Mouse (Mus musculus) megakaryocyte, adult 5-6 weeks (primary cell): ENCODE results near the gene Atp5h. TPM values are rescaled to one million over a fixed set of nuclear protein-coding genes. Genes with fewer than 3 reads are reported as not detected.
"Not testable (repeated sequence)": the region's sequence is repeated elsewhere in the genome, so short reads cannot be mapped to it uniquely, and the experiment has no call there.

ENCODE experiments used
- ATAC-seq: 2 replicates; pipeline ENCODE4 v1.8.0; 2016; ENCODE audit warnings: mild to moderate bottlenecking, inconsistent platforms; ENCODE audit not compliant: poor library complexity, severe bottlenecking
- total RNA-seq, 2 experiments: library from RNA; stranded (forward) in 1 of 2; stranded (reverse) in 1 of 2; fragments of 153-499, 151-499 nt in 1 of 2; fragments of 221-1000, 200-1000 nt in 1 of 2; gene quantifications; 2 replicates each; pipeline versions ENCODE4 v1.2.3 to v1.2.4; 2015 to 2017

Gene Atp5h
- total RNA-seq, 2 experiments from 2014 or later = 790 to 1,038 TPM

DNA sequence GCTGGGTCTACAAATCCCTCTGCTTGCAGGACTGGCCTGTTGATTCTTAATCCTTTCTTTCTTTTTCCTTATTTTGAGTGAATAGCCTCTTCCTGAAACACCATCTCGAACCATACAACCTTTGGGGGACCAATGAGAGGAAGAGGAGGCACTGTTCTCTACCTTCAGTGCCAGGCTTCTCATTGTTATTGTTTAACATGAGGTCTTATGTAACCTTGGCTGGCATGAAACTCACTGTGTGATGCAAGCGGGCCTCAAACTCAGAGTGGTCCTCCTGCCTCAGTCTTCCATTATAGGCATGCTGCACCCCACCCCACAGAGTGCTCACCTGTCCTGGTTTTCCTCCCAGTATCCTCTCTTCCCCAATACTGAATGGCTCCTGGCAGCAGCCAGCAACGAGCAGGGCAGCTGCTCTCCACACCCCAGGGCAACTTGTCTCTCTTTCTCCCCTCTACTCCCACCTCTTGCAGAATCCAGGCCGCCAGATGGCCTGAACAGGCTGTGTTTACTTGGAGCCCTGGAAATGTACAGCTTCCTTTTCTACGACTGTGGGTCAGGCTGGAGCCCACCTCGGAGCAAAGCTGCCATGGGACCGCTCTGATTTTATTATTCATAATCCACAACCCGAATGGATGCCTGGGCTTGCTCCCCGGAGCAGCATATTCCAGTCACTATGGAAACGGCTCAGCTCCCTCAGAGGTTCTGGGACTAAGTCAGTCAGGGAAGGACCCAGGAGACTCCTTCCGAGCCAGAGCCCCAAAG is 19.0 kb downstream of the Atp5h start:
- no peak for ATAC-seq

DNA sequence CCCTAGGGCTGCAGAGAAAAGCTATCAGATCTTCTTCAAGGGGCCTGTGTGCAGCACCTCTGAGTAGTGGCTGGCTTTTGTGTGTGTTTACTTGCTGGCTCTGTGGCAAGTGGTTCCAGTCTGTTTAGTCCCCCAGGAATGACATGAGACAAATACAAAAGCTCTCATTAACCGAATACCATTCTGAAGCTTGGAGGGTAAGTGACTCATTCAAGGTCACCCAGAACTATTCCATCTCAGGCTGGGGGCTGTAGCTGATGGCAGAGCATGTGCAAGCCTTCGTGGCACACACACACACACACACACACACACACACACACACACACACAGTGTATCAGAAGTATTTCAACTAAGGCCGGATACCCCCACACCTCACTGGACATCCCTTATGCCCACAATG is 19.6 kb downstream of the Atp5h start:
- no peak for ATAC-seq

DNA sequence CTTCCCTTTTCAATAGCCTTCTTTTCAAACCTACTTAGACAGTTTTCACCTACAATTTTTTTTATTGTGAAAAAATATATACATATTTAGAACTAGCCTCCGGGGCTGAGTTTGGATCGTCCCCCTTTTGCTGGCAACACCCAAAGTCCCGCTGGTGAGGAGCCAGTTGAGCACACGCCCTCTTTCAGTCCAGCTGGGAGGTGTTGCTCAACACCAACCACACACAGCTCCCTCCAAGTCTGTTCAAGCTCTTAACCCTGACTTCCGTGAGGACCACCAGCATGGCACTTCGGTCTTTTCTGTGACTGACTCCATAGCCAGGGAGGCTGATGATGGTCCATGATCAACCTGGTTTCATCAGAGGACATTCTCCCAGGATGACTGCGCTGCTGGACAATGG is 21.7 kb downstream of the Atp5h start:
- ATAC-seq = peak; percentile 80

DNA sequence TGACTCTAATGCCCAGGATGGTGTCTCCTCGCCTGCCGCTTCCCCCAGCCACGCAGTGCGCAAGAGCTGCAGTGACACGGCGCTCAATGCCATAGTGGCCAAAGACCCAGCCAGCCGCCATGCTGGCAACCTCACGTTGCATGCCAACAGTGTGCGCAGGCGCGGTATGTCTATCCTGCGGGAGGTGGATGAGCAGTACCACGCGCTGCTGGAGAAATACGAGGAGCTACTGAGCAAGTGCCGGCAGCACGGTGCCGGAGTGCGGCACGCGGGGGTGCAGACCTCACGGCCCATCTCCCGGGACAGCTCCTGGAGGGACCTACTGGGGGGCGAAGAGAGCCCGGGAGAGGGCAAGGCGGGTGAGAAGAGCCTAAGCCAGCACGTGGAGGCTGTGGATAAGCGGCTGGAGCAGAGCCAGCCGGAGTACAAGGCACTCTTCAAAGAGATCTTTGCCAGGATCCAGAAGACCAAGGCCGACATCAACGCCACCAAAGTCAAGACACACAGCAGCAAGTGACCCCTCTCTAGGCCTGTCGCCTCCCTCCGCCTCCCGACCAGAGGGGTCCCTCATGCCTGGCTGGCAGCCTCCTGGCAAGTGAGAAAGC is 25.9 kb downstream of the Atp5h start:
- ATAC-seq = no peak

DNA sequence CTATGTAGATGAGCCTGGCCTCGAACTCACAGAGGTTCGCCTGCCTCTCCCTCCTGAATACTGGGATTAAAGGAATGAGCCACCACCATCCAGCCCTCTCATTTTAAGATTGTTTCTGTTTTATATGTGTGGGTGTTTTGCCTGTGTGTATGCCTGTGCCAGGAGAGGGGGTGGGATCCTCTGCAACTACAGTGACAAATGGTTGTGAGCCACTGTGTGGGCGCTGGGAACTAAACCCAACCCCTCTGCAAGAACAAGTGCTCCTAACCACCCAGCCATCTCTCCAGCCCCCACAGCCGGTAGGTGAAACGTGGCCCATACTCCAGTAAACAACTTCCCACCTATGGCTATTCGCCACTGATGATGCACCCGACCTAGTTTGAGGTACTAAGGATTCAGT is 28.4 kb downstream of the Atp5h start:
- ATAC-seq = no peak

DNA sequence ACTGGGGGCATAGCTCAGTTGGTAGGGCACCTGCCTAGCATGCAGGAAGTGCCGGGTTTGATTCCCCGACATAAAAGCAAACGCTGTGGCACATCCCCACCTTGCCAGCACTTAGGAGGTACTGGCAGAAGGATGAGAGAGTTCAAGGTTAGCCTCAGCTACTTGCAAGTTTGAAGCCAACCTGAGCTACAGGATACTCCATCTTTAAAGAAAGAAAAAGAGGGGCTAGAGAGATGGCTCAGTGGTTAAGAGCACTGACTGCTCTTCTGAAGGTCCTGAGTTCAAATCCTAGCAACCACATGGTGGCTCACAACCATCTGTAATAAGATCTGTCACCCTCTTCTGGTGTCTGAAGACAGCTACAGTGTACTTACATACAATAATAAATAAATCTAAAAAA is 32.9 kb downstream of the Atp5h start:
- not testable (repeated sequence) for ATAC-seq

DNA sequence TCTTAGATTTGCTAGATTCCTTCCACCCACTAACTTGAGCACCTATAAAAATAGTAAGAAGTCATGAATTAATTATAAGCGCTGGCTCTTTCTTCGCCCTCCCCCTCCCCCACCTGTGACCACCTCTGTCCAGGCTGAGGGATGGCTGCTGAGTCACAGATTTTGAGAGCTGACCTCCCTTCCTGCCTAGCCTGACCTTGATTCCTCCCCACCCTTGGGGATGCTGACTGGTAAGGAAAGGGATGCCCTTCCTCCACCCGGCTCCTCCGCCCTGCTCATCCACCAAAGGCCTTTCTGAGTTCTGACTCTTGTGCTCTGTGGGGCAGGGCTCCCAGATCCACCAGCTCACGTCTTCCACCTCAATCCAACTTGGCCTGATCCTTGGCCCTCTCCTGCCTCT is 35.2 kb downstream of the Atp5h start:
- no peak for ATAC-seq

DNA sequence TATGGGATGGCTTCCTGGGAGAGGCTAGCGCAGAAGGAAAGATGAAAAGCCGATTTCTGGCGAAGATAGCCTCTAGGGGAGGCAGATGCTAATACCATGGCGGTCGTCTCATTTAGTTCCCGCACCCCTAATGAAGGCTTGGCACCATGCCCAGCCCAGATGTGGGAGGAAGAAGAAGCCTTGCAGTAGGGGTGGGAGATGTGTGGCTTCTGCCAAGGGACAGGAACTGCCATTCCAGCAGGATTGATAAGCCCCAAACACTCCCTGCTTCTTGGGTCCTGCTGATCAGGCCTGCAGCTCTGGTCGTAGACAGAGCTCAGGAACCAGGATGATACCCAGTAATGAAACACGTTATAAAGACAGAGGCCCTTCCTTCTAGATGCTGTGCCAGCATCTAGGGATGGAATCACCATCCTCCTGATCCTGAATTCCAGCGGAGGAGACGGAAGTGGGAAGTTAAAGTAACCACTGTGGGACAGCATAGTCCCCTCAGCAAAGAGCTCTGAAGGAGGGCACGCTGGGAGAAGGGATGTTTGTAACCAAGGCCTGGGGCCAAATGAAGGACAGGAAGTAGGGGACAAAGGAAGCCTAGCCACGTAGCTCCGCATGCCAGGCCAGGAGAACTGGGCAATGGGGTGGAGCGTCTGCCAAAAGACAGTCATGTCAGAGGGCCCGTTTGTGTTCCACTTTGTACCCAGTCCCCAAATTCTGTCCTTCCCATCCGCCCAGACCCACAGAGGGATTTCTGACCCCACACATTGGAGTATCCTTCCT is 35.9 kb downstream of the Atp5h start:
- ATAC-seq = no peak

DNA sequence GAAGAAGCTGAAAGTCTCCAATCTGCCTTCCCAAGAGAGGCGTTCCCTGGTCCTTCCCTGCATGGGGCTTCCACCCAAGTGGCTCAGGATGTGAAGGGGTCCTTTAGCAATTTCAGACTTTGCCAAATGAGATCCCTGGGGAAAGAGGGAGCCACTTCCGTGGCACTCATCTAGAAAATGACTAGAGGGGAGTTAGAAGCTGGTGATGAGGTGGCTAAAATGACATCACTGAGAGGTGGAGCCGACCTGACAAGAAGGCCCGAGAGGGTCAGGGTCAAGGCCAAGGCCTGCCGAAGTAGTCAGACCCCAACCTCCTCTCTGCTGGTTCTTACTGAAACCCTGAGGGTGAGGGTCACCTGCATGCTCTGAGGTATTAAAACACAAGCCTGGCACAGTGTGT is 36.9 kb downstream of the Atp5h start:
- no peak for ATAC-seq

DNA sequence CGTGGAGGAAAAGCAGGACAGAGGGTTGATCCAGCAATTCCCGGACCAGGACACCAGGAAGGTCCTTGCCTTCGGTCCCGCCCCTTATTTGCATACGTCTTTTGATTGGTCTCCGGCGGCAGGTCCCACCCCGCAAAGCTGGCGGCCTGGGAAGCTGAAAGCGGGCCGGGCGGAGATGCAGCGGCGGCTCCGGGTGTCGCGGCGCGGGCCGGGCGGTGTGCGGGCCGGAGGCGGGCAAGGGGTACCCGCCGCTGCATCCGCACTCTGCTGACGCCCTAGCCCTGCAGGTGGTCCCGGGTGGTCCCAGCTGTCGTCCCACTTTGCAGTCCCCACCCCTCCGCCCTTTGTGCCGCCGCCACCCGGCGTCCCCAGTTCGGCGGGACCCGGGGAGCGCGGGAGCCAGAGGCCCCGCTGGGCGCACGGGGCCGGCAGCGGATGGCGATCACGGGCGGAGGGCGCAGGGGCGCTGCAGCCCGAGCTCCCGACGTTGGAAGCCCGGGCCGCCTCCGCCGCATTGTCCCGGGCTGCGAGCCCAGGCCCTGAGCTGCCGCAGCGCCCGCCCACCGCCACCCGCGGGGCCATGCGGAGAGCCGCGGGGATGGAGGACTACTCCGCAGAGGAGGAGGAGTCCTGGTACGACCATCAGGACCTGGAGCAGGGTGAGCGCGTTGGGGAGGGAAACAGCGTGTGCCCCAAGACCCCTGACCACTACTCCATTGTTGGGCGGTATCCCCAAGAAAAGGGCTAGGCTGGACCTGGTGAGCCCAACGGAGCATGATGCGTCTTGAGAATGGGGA is 37.8 kb downstream of the Atp5h start, which contains the start of gene Cdr2l:
Gene Cdr2l (plus strand): TSS at position 174 of the 797 bp plus-strand sequence.
- ATAC-seq = no peak

DNA sequence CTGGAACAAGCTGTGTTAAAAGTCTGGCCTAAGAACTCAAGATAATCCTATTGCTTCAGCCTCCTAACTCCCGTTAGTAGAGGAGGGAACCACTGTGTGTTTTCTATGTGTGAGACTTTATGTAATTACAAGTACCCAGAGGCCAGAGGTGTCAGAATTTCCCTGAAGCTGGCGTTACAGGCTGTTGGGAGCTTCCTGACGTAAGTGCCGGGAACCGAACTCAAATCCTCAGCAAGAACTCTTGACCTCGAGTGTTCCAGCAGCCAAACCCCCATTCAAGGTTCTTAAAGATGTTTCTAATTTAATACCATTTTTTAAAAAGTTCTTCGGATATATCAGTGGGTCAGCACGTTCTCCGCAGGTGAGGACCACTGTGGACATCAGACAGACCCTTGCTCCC is 38.5 kb downstream of the Atp5h start:
- ATAC-seq = no peak

DNA sequence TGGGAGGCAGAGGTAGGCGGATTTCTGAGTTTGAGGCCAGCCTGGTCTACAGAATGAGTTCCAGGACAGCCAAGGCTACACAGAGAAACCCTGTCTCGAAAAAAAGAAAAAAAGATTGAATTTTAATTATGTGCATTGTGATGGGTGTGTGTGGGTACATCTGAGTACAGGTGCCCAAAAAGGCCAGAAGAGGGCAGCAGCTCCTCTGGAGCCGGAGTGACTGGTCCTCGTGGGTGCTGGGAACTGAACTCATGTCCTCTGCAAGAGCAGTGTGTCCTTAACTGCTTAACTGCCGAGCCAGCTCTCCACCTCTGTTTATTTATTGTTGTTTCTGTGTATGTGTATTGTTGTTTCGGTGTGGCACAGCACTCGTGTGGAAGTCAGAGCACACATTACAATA is 41.9 kb downstream of the Atp5h start:
- no peak for ATAC-seq

DNA sequence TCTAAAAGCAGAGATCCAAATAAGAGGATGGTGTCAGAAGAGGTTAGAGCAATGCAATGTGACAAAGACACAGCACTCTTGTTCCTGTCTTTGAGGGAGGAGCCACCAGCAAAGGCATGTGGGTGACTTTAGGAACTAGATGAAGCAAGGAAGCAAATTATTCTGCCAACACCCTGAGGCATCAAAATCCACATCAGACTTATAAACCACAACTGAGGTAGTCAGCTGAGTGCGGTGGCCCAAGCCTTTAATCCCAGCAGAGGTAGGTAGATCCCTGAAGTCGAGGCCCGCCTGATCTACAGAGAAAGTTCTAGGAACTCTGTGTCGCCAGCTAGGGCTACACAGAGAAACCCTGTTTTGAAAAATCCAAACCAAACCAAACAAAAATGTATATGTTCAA is 42.5 kb downstream of the Atp5h start:
- ATAC-seq = no peak

DNA sequence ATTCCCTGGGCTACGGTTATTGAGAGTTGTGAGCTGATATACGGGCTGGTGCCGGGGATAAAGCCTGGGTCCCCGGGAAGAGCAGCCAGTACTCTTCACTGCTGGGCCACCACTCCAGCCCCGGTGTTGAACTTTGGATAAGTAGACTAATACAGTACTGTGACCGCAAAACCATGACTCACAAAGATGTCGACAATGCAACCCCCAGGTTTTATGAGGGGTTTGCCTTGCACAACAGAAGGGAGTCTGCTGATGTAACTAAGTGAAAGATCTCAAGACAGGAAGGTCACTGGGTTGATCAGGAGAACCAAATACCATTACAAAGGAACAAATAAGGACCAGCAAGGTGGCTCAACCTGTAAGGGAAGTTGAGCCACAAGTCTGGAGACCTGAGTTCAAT is 43.0 kb downstream of the Atp5h start:
- ATAC-seq = no peak

DNA sequence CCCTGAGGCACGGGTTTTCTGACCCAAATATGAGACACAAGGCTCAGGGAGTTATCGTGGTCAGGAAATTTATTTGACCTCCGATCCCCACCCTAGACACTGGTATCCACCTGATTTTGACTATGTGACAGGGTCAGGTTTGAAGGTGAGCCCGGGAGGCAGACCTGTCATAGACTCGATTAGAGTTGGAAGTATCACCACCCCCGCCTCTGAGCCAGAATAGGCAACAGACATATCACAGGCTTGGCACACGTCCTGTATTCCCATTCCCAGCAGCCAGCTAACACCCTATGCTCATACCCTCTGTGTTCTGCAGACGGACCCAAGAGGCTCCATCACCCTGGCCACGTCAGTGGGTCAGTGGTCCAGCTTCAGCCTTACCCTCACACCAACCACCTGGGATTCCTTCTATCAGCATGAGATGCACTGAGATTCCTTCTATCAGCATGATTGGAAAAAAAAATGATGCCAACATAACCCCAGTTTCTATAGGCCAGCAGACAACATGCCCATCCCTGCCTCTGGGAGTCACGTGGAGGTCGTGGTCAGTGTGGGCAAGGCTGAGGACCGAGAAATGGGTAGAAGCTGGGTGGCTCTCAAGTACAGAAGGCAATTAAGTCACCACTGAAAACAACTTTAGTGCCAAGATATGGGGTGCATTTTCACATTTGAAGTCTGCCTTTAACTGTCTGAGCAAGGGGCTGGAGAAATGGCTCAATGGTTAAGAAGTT is 44.9 kb downstream of the Atp5h start:
- no peak for ATAC-seq

DNA sequence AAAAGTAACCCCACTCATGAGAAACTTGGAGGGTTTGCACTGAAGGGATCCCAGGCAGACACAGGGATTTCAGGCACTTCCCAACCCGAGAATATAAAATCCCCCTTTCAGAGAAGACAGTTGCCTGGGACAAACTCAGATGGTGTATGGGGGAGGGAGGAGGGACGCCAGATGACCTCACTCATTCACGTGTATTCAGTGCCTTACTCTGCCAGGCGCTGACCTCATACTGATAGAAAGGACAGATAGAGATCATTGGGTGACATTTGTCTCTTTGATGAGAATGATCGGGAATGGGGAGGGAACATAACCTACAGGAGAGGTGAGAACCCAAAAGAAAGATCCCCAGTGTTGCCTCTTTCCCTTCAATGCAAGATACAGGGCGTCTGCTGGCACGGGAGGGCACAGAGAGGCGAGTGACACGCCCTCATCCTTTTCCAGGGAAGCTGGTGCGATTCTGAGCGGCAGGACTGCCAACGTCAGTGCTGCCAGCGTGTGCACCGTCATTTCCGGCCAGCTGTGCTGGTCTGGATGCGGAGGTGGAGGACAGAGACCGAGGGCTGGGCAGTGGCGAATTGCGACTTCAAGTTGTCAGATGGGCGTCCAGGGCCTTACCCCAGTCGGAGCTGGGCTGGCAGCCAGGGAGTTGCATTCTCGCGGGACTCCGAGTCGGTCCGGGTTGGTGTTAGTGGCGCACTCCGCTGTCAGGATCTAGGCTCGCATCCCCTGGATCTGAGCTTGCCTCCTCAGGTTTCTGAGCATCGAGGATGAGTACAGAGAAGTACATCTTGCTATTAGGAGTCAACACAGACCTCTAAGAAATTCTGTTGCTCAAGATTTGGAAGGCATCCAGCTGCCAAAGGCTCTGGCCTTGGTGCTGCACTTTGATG is 45.7 kb downstream of the Atp5h start:
- ATAC-seq = peak; percentile 68

DNA sequence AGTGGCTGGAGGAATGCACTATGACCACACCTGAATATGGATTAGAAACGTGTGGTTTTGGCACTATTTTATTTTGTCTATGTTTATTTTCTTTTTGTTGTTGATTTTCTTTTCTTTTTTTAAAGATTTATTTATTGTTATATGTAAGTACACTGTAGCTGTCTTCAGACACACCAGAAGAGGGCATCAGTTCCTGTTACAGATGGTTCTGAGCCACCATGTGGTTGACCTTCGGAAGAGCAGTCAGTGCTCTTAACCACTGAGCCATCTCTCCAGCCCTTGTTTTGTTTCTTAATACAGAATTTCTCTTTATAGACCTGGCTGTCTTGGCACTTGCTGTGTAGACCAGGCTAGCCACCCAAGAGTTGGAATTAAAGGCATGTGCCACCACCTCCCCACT is 47.0 kb downstream of the Atp5h start:
- ATAC-seq = no peak

DNA sequence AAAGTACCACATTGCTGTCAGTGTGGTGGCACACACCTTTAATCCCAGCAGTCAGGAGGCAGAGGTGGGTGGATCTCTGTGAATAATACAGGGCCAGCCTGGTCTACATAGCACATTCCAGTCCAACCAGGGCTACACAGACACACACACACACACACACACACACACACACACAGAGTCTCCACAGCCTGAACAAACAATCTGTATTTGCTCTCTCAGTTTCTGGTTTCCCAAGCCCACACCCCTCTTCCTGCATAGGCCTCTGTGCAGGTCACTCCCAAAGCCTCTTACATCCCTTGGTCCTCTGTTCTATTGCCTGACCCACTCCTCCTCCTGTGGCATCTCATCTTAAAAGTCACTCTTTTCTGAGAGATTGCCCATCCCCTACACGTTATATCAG is 47.7 kb downstream of the Atp5h start:
- no peak for ATAC-seq

DNA sequence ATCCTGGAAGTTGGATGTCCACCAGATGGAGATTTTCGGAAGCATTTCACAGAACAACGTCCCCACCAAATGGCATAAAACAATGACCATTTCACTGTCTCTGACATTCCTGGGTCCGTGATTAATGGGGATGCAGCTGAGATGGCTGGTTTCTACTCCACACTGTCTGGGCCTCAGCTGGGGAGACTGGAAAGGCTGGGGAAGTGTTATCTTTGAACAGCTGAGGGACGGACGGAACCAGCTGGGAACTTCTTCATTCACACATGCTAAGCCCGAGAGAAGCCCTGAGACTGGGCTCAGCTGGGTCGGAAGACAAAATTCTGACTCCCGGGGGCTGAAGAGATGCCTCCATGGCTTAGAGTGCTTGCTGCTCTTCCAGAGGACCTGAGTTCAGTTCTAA is 48.4 kb downstream of the Atp5h start:
- no peak for ATAC-seq
